ENCODE assay signal across 10 mouse cellular contexts in genomic region chr3:37657009-37657408, GRCm38 (mm10). TPM values are rescaled to one million over a fixed set of nuclear protein-coding genes. Genes with fewer than 3 reads are reported as not detected.
DNase-seq lines count a peak whose midpoint lies in the region; ATAC-seq and TF ChIP-seq lines count a peak whose summit lies in the region.
"Had no signal": no experiment of that assay in that cellular context is flagged by ENCODE, and none has a peak within 500 bp of the region (broad histone marks: within the 10 kb centered on the region; RNA-seq: fewer than 3 reads in every experiment).

No protein-coding gene starts in this region.

- peaks cover 11% of the 10 kb centered on the region for H3K27me3 ChIP-seq in neural tube, embryonic 11.5 days (ENCODE audit: control insufficient read depth, insufficient read depth, low read length)
- H3K27me3 ChIP-seq in forebrain, embryonic 15.5 days, result peaks cover 5% of the 10 kb centered on the region; the same call in 1 of the 2 replicates
- no peaks in the 10 kb centered on the region for H3K27me3 ChIP-seq in limb, embryonic 11.5 days (ENCODE audit: control insufficient read depth, insufficient read depth, low read length)
- no peaks in the 10 kb centered on the region for H3K27me3 ChIP-seq in stomach, postnatal 0 days (ENCODE audit: control insufficient read depth, insufficient read depth, low read length)

- no peaks in the 10 kb centered on the region for H3K9me3 ChIP-seq in neural tube, embryonic 11.5 days (ENCODE audit: control insufficient read depth, low read length)
- H3K9me3 ChIP-seq in forebrain, embryonic 15.5 days, result no peaks in the 10 kb centered on the region
- H3K9me3 ChIP-seq in limb, embryonic 11.5 days (ENCODE audit: control insufficient read depth, low read length), result no peaks in the 10 kb centered on the region
- H3K9me3 ChIP-seq in stomach, postnatal 0 days (ENCODE audit: control insufficient read depth, low read length), result no peaks in the 10 kb centered on the region

- peak overlapping the region; percentile 18; the same call in 1 of the 2 replicates for H3K9ac ChIP-seq in neural tube, embryonic 11.5 days (ENCODE audit: low read length)
- H3K9ac ChIP-seq in forebrain, embryonic 15.5 days (replicated peaks), result no peak overlapping the region
- H3K9ac ChIP-seq in limb, embryonic 11.5 days (ENCODE audit: low read length), result no peak overlapping the region
- H3K9ac ChIP-seq in stomach, postnatal 0 days (ENCODE audit: low read length), result no peak overlapping the region

- no peak overlapping the region for H3K4me3 ChIP-seq in neural tube, embryonic 11.5 days (ENCODE audit: low read depth, low read length)
- H3K4me3 ChIP-seq in forebrain, embryonic 15.5 days, result no peak overlapping the region
- no peak overlapping the region for H3K4me3 ChIP-seq in limb, embryonic 11.5 days (ENCODE audit: low read depth, low read length)
- H3K4me3 ChIP-seq in stomach, postnatal 0 days (ENCODE audit: low read depth, low read length), result no peak overlapping the region

- peak; percentile 53 for TF ChIP-seq EP300 in stomach, postnatal 0 days (optimal IDR thresholded peaks at IDR 0.05)

- ATAC-seq in neural tube, embryonic 11.5 days (ENCODE audit: insufficient read depth, low FRiP score, low TSS enrichment), result no peak
- no peak for ATAC-seq in forebrain, embryonic 15.5 days (replicated peaks)
- peak; percentile 53; the same call in 1 of the 2 replicates for ATAC-seq in limb, embryonic 11.5 days (ENCODE audit: insufficient number of reproducible peaks, low FRiP score, low TSS enrichment, low read depth)
- no peak for ATAC-seq in stomach, postnatal 0 days (ENCODE audit: low FRiP score, low TSS enrichment)

- H3K27ac ChIP-seq in neural tube, embryonic 11.5 days (ENCODE audit: low read depth, low read length), result no peak overlapping the region
- no peak overlapping the region for H3K27ac ChIP-seq in forebrain, embryonic 15.5 days (replicated peaks)
- no peak overlapping the region for H3K27ac ChIP-seq in limb, embryonic 11.5 days (replicated peaks; ENCODE audit: low read depth, low read length)
- peak overlapping the region; percentile 45; the same call in 1 of the 2 replicates for H3K27ac ChIP-seq in stomach, postnatal 0 days (replicated peaks)
- H3K27ac ChIP-seq: macrophage had no signal

- peak overlapping the region; percentile 25; the same call in 1 of the 2 replicates for H3K4me2 ChIP-seq in neural tube, embryonic 11.5 days (ENCODE audit: low read depth)
- peak overlapping the region; percentile 47; the same call in 1 of the 2 replicates for H3K4me2 ChIP-seq in forebrain, embryonic 15.5 days (replicated peaks)
- H3K4me2 ChIP-seq in limb, embryonic 11.5 days (ENCODE audit: low read depth, severe bottlenecking), result peak overlapping the region; percentile 0; the same call in 1 of the 2 replicates
- no peak overlapping the region for H3K4me2 ChIP-seq in stomach, postnatal 0 days (replicated peaks; ENCODE audit: low read depth)

- DNase-seq in neural tube, embryonic 11.5 days (ENCODE audit: low spot score), result no peak
- DNase-seq in neural tube, embryonic 10.5 days (ENCODE audit: extremely low spot score, low spot score), result no peak
- peak; percentile 80 for DNase-seq in limb, embryonic 11.5 days (ENCODE audit: low spot score)
- DNase-seq in stomach, postnatal 0 days (ENCODE audit: low spot score), result peak; percentile 50
- DNase-seq in right cerebral cortex, adult 18-20 months, result no peak
- DNase-seq in left cerebral cortex, adult 18-20 months (ENCODE audit: low spot score in 2 of 2), result no peak
- no peak for DNase-seq in spleen, postnatal 36 days (ENCODE audit: low spot score in 2 of 2)
- DNase-seq: thymus, postnatal 14 days had no signal

- H3K4me1 ChIP-seq in neural tube, embryonic 11.5 days (ENCODE audit: control insufficient read depth, insufficient read depth, low read length), result peaks cover 4% of the 10 kb centered on the region
- peaks cover 17% of the 10 kb centered on the region for H3K4me1 ChIP-seq in forebrain, embryonic 15.5 days
- peaks cover 19% of the 10 kb centered on the region for H3K4me1 ChIP-seq in limb, embryonic 11.5 days (ENCODE audit: control insufficient read depth, insufficient read depth, low read length)
- H3K4me1 ChIP-seq in stomach, postnatal 0 days (replicated peaks; ENCODE audit: control insufficient read depth, insufficient read depth), result no peaks in the 10 kb centered on the region

- 1% methylated on average over 8 of the region's 8 CpGs for WGBS in neural tube, embryonic 11.5 days
- WGBS in forebrain, embryonic 15.5 days, result 1% methylated on average over 8 of the region's 8 CpGs
- 0% methylated on average over 8 of the region's 8 CpGs for WGBS in limb, embryonic 11.5 days
- 34% methylated on average over 8 of the region's 8 CpGs for WGBS in stomach, postnatal 0 days

- no peaks in the 10 kb centered on the region for H3K36me3 ChIP-seq in neural tube, embryonic 11.5 days (ENCODE audit: control insufficient read depth, insufficient read depth, low read length)
- no peaks in the 10 kb centered on the region for H3K36me3 ChIP-seq in forebrain, embryonic 15.5 days
- no peaks in the 10 kb centered on the region for H3K36me3 ChIP-seq in limb, embryonic 11.5 days (ENCODE audit: control insufficient read depth, insufficient read depth, low read length)
- H3K36me3 ChIP-seq in stomach, postnatal 0 days (ENCODE audit: control insufficient read depth, insufficient read depth, low read length), result no peaks in the 10 kb centered on the region

- no peak for TF ChIP-seq CTCF in stomach, postnatal 0 days (IDR thresholded peaks at IDR 0.05; ENCODE audit: low read depth)

RNA-seq across cellular contexts. Expression of gene Spry1, which starts 17.3 kb away (rescaled TPM):
- 8.1 and 8.4 TPM in 2 replicates for polyA plus RNA-seq in neural tube, embryonic 11.5 days (2014; fragmentation: Nextera tagmentation; extraction: Ambion mirVana)
- polyA plus RNA-seq in forebrain, embryonic 15.5 days (2015; fragmentation: Nextera tagmentation; extraction: Ambion mirVana), result 4.3 and 5.6 TPM in 2 replicates
- polyA plus RNA-seq in limb, embryonic 11.5 days (2014; fragmentation: Nextera tagmentation; extraction: Ambion mirVana), result 18.5 and 19.8 TPM in 2 replicates
- 9.4 and 14.1 TPM in 2 replicates for polyA plus RNA-seq in stomach, postnatal 0 days (2015; fragmentation: Nextera tagmentation; extraction: Ambion mirVana)
- total RNA-seq in left cerebral cortex, adult 18-20 months (2021), result 1 to 10 TPM; 8.2 to 9.6 TPM

Comparison
In these comparisons a context has a peak if more than half of its experiments do, and no peak if none do; other contexts are left out.
1. DNase-seq: peak in limb, embryonic 11.5 days (single experiment) and stomach, postnatal 0 days (single experiment); none in neural tube, embryonic 11.5 days (single experiment), neural tube, embryonic 10.5 days (single experiment), right cerebral cortex, adult 18-20 months (single experiment), left cerebral cortex, adult 18-20 months (0 of 2) and spleen, postnatal 36 days (0 of 2).